ENCODE assay signal across 8 mouse cellular contexts in genomic region chr16:8830431-8831211, GRCm38 (mm10). TPM values are rescaled to one million over a fixed set of nuclear protein-coding genes. Genes with fewer than 3 reads are reported as not detected.
A peak's percentile ranks its signal among the peaks of the same experiment; 100 is the strongest.
DNase-seq lines count a peak whose midpoint lies in the region; ATAC-seq and TF ChIP-seq lines count a peak whose summit lies in the region.

No protein-coding gene starts in this region.

- H3K36me3 ChIP-seq in MEL (ENCODE audit: control insufficient read depth in 1 of 2, insufficient read depth in 2 of 2, low read length in 2 of 2): peaks cover 3 to 25% of the 10 kb centered on the region in 2 experiments
- H3K36me3 ChIP-seq in hindbrain, embryonic 10.5 days: peaks cover 43% of the 10 kb centered on the region

- no peaks in the 10 kb centered on the region for H3K27me3 ChIP-seq in MEL (ENCODE audit: control insufficient read depth in 1 of 2, insufficient read depth in 2 of 2, low read length in 2 of 2)
- no peaks in the 10 kb centered on the region for H3K27me3 ChIP-seq in hindbrain, embryonic 10.5 days (ENCODE audit: insufficient read depth, poor library complexity, severe bottlenecking)

- H3K9ac ChIP-seq in MEL (ENCODE audit: control insufficient read depth, low read depth, low read length, poor library complexity, severe bottlenecking): peak overlapping the region; percentile 99

- peak; percentile 73 for DNase-seq in MEL (ENCODE audit: low read depth, low spot score)
- DNase-seq in cerebellum, adult 9-10 months: peak; percentile 72
- peak; percentile 60 for DNase-seq in hindbrain, embryonic 10.5 days (ENCODE audit: low spot score)
- peak; percentile 61 to 67 for DNase-seq in layer of hippocampus, postnatal 14 days (ENCODE audit: low spot score in 2 of 2)
- DNase-seq in lung, postnatal 10 days: peak; percentile 85
- DNase-seq in ovary, postnatal 10 days (ENCODE audit: low spot score): peak; percentile 56
- DNase-seq in thymus, postnatal 10 days (ENCODE audit: low spot score in 2 of 2): peak; percentile 65 to 70

- H3K9me3 ChIP-seq in MEL (replicated peaks; ENCODE audit: insufficient read depth, low read length): no peaks in the 10 kb centered on the region
- no peaks in the 10 kb centered on the region for H3K9me3 ChIP-seq in hindbrain, embryonic 10.5 days

- no peak for TF ChIP-seq EP300 in MEL (IDR thresholded peaks at IDR 0.05; ENCODE audit: low read depth in 1 of 2, low read length in 2 of 2)

- peaks cover 37% of the 10 kb centered on the region for H3K79me2 ChIP-seq in MEL (ENCODE audit: control insufficient read depth, insufficient read depth, low read length, poor library complexity)

- peak overlapping the region; percentile 98 to 100 for H3K4me3 ChIP-seq in MEL (ENCODE audit: control insufficient read depth in 1 of 2, insufficient read depth in 1 of 2, low read depth in 2 of 2, low read length in 2 of 2)
- peak overlapping the region; percentile 100 for H3K4me3 ChIP-seq in hindbrain, embryonic 10.5 days

- peak; percentile 29 to 40; a peak in 1 of 4 replicates for TF ChIP-seq POLR2A in MEL (IDR thresholded peaks at IDR 0.05; ENCODE audit: control insufficient read depth in 1 of 2, insufficient read depth in 1 of 2, low read depth in 1 of 2, low read length in 2 of 2, poor library complexity in 1 of 2)

- peak; percentile 10; the same call in 1 of the 2 replicates for ATAC-seq in frontal cortex, adult (ENCODE audit: low TSS enrichment)

- no peak for TF ChIP-seq RAD21 in MEL (IDR thresholded peaks at IDR 0.05; ENCODE audit: low read depth, low read length)

- no peaks in the 10 kb centered on the region; a peak in 1 of 4 replicates for H3K4me1 ChIP-seq in MEL (ENCODE audit: control insufficient read depth in 1 of 2, insufficient read depth in 2 of 2, low read length in 2 of 2)
- H3K4me1 ChIP-seq in hindbrain, embryonic 10.5 days (replicated peaks): peaks cover 32% of the 10 kb centered on the region

- peak overlapping the region; percentile 82 for H3K27ac ChIP-seq in MEL (ENCODE audit: control insufficient read depth, low read depth, low read length)
- H3K27ac ChIP-seq in hindbrain, embryonic 10.5 days: peak overlapping the region; percentile 97

- WGBS in hindbrain, embryonic 10.5 days: under 1% methylated on average over 74 of the region's 74 CpGs

- TF ChIP-seq CTCF in MEL (IDR thresholded peaks at IDR 0.05 in 2 of 3, conservative IDR thresholded peaks at IDR 0.05 in 1 of 3; ENCODE audit: control insufficient read depth in 1 of 3, insufficient read depth in 1 of 3, low read depth in 2 of 3, low read length in 3 of 3, poor library complexity in 1 of 3, severe bottlenecking in 1 of 3): no peak

TF ChIP-seq in MEL, 35 proteins besides CTCF, POLR2A, EP300 and RAD21:
- TF ChIP-seq MEF2A (IDR thresholded peaks at IDR 0.05; ENCODE audit: extremely low read depth, insufficient replicate concordance, low read depth, low read length, poor library complexity, severe bottlenecking) (no peak), UBTF (IDR thresholded peaks at IDR 0.05; ENCODE audit: borderline replicate concordance, insufficient read depth, low read depth, low read length) (0 out of 2 replicates have a peak, but pooled peaks have one; percentile 65), BHLHE40 (IDR thresholded peaks at IDR 0.05; ENCODE audit: borderline replicate concordance, low read depth, low read length) (no peak), MYB (IDR thresholded peaks at IDR 0.05; ENCODE audit: low read depth, low read length) (no peak), HCFC1 (IDR thresholded peaks at IDR 0.05; ENCODE audit: low read depth, low read length) (0 out of 2 replicates have a peak, but pooled peaks have one; percentile 25), ZKSCAN1 (IDR thresholded peaks at IDR 0.05; ENCODE audit: low read depth, low read length) (no peak), TBP (IDR thresholded peaks at IDR 0.05; ENCODE audit: low read depth, low read length) (peak; percentile 5; the same call in 1 of the 2 replicates)

RNA-seq across cellular contexts. Expression of gene 1810013L24Rik, which starts 0.7 kb away (rescaled TPM):
- 25.3 and 27.6 TPM in 2 replicates for total RNA-seq in MEL (2012; rRNA removed)
- 100 to 1,000 TPM in 1 of 2 experiments, 10 to 100 TPM in 1; 29.9 to 154 TPM for polyA plus RNA-seq in MEL (2012; ENCODE audit: insufficient read depth in 1 of 2, insufficient read length in 2 of 2, low read depth in 1 of 2, low replicate concordance in 2 of 2, missing spikeins in 1 of 2)
- polyA plus RNA-seq in hindbrain, embryonic 10.5 days (2016; fragmentation: Nextera tagmentation; extraction: Ambion mirVana): 19.5 TPM in 2 replicates
- 100 to 1,000 TPM; 112 to 121 TPM for total RNA-seq in layer of hippocampus, postnatal 14 days (2021)

RNA-seq across cellular contexts. Expression of gene Usp7, which starts 38.5 kb away (rescaled TPM):
- total RNA-seq in MEL (2012; rRNA removed): 101 and 105 TPM in 2 replicates
- polyA plus RNA-seq in MEL (2012; ENCODE audit: insufficient read depth in 1 of 2, insufficient read length in 2 of 2, low read depth in 1 of 2, low replicate concordance in 2 of 2, missing spikeins in 1 of 2): 100 to 1,000 TPM in 1 of 2 experiments, 10 to 100 TPM in 1; 94.2 to 425 TPM
- polyA plus RNA-seq in hindbrain, embryonic 10.5 days (2016; fragmentation: Nextera tagmentation; extraction: Ambion mirVana): 23.3 and 29.8 TPM in 2 replicates
- total RNA-seq in layer of hippocampus, postnatal 14 days (2021): 100 to 1,000 TPM; 149 to 167 TPM

Comparison
In these comparisons a context has a peak if more than half of its experiments do, and no peak if none do; other contexts are left out.
1. Peak in every context shown above with its lines: DNase-seq, ATAC-seq, H3K4me3 ChIP-seq and H3K27ac ChIP-seq.